Mouse (Mus musculus) thymus, postnatal 10 days (tissue): ENCODE results near the gene Rwdd2b.
A peak's percentile ranks its signal among the peaks of the same experiment; 100 is the strongest.

Source experiments
- DNase-seq, 2 experiments: peaks; one replicate each; pipeline ENCODE4 v3.0.0; 2021; ENCODE audit warnings: low spot score in 2 of 2

Gene Rwdd2b

DNA sequence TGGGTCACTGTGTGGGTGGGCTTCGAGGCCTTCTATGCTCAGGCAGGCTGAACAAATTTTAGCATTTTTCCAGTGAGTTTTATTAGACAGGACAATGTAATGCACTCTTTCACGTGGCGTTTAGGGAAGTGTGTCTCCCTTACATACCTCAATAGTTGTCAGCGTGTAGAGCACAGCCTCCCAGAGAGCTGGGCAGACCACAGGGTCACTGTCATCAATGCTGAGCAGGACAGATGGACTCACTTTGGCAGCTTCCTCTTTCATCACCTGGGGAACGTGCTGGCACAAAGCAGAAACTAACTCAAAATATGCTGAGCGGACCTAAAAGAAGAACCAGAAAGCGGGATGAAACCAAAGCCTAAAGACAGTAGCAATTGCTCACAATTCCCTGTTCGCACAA, 19.7 kb downstream of the Rwdd2b start:
- DNase-seq: no peak

DNA sequence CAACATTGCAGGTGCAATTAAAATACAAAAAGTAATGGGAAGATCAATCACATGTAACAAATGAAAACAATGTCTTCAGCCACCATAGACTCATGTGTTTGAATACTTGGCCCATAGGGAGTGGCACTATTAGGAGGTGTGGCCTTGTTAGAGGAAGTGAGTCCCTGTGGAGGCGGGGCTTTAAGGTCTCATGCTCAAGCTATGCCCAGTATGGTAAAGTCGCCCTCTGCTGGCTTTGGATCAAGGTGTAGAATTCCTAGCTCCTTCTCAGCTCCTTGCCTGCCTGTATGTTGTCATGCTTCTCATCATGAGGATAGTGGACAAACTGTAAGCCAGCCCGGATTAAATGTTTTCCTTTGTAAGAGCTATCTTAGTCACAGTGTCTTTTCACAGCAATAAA, 35.4 kb downstream of the Rwdd2b start:
- DNase-seq: no peak

DNA sequence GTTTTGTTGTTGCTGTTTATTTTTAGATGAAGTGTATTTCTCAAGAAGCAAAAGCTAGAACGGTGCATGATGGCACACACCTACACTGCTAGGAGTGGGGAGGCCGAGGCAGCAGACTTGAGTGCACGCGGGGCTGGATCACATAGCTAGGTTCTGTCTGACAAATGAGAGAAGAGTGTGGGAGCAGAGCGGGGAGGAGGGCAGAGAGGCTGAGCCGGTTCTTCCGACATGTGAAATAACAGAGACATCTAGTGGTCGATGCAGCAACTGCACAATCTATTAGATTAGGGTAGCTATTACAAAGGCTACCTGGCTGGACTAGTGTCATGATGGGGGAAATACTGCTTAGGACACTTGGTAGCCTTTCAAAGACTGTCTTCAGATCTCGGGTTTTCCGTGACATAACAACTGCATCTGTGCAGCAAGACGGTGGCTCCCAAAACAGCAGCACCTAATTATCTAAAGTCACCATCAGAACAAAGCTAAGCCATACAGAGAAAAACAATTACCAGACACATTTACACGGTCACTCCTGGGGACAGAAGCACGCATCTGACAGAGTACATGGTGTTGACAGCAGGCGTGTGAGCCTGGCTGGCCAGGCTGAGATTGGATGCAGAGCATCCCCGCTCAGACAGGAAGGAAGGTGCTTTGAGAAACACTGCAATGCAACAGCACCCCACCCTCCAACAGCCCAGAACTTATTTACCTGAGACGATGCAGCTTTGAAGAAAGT, 46.4 kb downstream of the Rwdd2b start:
- peak in 1 of 2 experiments; percentile 32 for DNase-seq

DNA sequence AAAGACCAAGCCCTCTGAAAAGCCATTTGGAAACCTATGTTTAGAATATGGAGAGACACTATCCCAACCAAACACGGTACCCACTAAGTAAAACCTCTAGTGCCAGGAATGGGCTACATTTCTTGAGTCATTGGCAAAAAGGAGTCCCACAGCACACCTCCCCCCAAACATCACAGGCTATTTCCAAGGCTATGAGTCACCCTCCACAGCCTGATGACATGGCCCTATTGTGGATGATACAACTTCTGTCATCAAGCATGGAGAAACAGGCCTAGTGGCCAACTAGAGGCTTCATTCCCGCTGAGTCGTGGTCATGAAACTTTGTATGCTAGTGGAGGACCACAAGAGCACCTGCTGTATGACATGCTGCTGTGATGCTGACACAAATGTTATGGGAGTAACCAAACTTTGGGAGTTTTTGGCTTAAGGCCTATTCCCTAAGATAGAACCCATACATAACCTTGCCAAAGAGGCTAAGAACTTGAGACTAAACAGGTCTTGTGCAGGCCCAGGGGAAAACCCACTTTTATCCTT, 52.9 kb downstream of the Rwdd2b start:
- no peak for DNase-seq

DNA sequence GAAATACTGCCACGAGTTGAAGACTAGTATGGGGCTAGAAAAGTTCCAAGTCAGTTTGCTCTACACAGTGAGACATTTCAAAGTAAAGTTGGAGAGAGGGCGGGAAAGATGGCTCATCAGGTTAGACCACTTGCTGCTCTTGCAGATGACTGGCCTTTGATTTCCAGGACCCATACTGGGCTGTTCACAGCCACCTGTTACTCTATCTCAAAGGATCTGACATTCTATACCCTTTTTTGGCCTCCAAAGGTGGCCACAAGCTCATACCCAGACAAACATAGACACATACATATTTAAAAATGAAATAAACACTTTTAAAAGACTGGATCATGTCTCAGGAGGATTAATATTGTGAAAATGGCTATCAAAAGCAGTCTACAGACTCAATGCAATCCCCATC, 56.0 kb downstream of the Rwdd2b start:
- DNase-seq: no peak
